Mouse (Mus musculus): ENCODE measurements around the gene Carf.
"Not testable (repeated sequence)": the region's sequence is repeated elsewhere in the genome, so short reads cannot be mapped to it uniquely, and the experiment has no call there.

The Carf gene

DNA sequence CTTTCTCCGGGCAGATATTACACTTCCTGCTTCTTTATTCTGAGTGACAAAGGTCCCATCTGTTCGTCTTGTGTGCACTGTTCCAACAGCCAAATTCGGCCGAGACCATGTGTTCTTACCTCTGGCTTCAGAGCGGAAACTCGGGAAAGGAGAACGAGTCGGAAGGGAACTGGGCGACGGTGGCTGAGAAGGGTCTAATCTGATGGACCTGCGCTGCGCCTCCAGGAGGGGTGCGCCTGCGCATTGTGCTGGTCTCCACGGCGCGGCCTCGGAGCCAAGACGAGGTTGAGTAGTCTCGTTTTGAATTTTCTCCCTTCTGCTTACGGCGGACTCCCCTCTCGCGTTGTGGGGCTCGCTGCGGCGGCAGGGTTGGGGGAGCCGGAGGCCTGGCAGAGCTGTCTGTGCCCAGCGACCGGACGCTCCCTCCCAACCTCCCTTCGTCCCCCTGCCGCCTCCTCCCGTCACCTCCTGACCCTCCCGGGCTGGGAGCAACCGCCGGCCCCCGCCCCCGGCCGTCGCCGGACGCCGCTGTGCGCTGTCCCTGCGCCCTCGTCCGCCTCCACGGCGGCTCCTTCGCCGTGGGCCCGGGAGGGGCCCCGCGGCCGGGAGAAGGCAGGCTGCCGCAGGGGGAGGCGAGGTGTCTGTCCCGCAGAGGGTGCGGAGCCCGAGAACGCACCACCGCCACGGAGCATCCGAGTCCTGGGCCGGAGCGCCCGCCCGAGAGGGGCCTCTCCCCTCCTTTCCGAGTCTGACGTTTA, at the start of gene Carf, which contains the start of gene Wdr12:
Gene Carf (plus strand): TSS at position 224 of the 758 bp plus-strand sequence.
Gene Wdr12 (minus strand): TSS at position 622 of the 758 bp plus-strand sequence.
- peak; percentile 98 for DNase-seq

- DNase-seq = no peak
Measured at GRCm38 (mm10) chr1:60054659-60055058, 43.4 kb upstream of the Carf start.

DNA sequence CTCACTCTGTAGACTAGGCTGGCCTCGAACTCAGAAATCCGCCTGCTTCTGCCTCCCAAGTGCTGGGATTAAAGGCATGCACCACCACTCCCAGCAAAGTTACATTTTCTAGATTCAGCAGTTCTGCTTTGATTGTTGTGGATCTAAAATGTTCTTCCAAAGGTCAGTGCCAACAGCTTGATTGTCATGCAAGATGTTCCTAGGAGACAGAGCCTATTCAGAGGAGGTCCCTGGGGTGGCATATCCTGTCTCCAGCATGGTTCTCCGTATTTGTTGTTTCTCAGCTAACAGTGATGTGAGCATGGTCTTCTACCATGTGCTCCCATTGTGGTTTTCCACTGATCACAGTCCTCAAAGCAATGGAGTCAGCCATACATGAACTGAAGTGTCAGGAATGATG, 41.7 kb upstream of the Carf start:
- no peak for DNase-seq

DNA sequence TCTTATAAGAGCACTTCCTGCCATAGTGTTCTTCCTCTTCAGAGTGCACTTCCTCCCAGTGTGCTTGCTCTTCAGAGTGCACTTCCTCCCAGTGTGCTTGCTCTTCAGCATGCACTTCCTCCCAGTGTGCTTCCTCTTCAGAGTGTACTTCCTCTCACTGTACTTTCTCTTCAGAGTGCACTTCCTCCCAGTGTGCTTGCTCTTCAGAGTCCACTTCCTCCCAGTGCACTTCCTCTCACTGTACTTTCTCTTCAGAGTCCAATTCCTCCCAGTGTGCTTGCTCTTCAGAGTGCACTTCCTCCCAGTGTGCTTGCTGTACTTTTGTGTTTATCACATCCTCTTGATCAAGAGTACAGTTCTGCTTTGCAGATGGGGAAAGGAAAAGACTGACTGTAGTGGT, 27.3 kb upstream of the Carf start:
- DNase-seq = not testable (repeated sequence)

- DNase-seq = no peak
Measured at GRCm38 (mm10) chr1:60074935-60075334, 23.1 kb upstream of the Carf start.

DNA sequence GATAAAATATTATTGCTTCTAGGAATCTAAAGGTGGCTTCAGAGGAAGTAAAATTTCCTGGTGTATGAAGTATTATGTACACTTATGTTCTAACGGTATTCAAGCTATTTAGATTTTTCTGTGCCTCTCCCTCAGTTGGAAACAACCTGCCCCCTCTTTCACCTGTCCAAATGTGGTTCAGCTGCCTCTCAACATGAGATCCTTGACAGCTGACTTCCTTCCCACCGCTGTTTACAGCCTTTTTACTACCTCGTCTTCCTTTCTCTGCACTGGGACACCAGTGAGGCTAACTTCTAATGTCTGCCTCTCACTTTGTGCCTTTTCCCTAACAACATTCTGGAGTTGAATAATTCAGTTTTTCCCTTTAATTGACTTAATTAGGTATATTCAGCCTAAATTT, 22.5 kb upstream of the Carf start:
- no peak for DNase-seq

- no peak for DNase-seq
Measured at GRCm38 (mm10) chr1:60076411-60076810, 21.6 kb upstream of the Carf start.

GRCm38 (mm10) chr1:60096572-60097276, 1.3 kb upstream of the Carf start:
- no peak for DNase-seq

GRCm38 (mm10) chr1:60097277-60098023, 597 bp upstream of the Carf start:
- peak; percentile 67 for DNase-seq

- DNase-seq = no peak
Measured at GRCm38 (mm10) chr1:60098839-60099238, 792 bp downstream of the Carf start.

GRCm38 (mm10) chr1:60104582-60104981, 6.5 kb downstream of the Carf start:
- DNase-seq = no peak

GRCm38 (mm10) chr1:60117721-60118455, 19.8 kb downstream of the Carf start:
- no peak for DNase-seq

DNA sequence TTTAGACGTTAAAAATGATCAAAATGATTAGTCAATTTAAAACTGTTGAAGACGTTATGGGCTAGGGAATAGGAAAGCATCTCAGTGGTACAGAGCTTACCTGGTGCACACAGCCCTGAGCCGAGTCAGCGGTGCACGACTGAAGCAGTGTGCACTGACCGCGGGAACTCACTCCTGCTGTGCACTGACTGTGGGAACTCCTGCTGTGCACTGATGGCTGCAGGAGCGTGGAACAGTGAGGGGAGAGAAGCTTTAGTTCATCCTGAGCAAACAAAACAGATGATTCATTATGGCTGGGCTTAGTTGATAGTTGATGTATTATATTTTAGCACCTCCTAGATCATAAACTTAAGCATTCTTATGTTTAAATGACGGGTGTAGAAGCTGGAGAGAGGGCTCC, 39.3 kb downstream of the Carf start:
- DNase-seq = no peak

DNA sequence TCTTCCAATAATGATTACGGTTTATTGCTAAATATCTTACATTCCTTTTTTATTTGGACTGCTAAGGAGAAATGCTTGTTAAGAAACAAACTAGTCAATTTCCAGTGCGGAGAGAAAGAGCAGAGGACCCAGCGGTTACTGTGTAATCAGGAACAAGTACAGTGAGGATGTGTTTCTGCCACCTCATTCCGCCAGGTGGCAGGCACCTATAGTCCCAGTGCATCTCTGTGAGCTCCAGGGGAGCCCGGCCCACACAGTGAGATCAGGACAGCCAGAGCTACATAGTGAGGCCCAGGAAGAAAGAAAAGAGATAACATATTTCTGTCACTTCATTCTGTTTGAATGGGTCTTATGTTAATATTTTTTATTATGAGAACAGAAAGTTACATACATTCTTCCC, 54.7 kb downstream of the Carf start:
- no peak for DNase-seq

- DNase-seq = no peak
Measured at GRCm38 (mm10) chr1:60156651-60157050, 58.6 kb downstream of the Carf start.

DNA sequence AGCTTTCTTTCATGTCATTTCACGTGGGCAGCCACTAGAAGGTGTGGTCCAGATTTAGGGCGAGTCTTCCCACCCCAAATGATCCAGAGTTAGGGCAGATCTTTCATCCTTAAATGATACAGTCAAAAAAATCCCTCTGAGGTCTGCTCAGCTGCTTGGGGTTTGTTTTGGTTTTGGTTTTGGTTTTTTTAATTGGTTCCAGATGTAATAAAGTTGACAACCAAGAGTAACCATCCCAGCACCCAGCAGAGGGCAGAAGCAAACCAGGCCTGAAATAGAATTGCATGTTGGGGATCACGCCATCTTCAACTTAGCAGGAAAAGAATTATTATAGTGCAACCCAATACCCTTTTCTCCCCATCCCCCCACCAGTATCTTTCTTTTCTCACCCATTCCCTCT, 60.4 kb downstream of the Carf start:
- DNase-seq = peak; percentile 59

DNA sequence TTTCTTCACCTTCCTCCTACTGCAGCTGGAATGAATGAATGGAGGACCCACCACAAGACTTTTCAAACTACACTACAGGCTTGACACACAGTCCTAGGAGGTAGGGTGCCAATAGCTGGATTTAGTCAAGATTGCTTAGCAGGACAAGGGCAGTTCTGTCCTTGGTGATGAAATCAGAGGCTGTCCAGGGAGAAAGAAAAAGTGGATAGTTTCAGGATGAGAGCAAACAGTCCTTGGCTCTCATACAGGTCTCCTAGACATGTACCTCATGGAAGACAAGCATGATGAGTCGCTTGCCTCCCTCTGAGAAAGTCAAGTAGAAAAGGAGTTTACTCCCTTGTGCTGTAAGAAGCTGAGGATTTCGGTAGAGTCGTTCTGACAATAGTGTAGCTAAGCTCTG, 65.6 kb downstream of the Carf start:
- DNase-seq = no peak

GRCm38 (mm10) chr1:60169626-60170025, 71.6 kb downstream of the Carf start:
- no peak for DNase-seq

DNA sequence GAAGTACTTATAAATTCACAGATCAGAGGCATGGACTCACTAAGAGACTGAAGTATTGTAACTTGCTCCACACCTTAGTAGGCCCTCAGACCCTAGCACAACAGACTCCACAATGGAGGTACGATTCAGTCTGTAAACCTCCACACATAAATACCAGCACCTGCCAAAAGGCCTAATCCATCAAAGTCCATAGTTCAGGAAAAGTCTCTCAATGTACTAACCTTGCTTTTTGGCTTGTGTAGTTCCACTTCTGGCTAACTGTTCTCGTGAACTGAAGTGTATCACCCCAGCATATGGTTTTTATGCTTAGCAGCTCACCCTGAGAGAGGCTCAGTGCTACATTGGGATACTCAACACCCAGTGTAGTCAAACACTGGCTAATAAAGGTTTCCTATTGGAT, 72.2 kb downstream of the Carf start:
- no peak for DNase-seq

GRCm38 (mm10) chr1:60173119-60173518, 75.1 kb downstream of the Carf start:
- no peak for DNase-seq

DNA sequence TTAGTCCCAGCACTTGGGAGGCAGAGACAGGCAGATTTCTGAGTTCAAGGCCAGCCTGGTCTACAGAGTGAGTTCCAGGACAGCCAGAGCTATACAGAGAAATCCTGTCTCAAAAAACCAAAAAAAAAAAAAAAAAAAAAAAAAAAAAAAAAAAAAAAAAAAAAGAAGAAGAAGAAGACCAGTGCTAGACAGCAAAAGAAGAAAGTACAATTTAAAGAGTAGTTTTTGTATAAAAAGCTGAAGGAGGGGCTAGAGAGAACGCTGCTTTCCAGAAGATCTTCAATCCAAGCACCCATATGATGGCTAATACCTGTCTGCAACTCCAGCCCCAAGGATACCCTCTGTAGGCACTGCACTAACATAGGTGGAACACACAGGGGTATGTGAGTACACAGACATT, 79.8 kb downstream of the Carf start:
- DNase-seq = not testable (repeated sequence)

GRCm38 (mm10) chr1:60179376-60179775, 81.3 kb downstream of the Carf start:
- DNase-seq = no peak

All from kidney, adult 18-20 months (tissue).